Mouse (Mus musculus): ENCODE results near the gene Myrip.

DNA sequence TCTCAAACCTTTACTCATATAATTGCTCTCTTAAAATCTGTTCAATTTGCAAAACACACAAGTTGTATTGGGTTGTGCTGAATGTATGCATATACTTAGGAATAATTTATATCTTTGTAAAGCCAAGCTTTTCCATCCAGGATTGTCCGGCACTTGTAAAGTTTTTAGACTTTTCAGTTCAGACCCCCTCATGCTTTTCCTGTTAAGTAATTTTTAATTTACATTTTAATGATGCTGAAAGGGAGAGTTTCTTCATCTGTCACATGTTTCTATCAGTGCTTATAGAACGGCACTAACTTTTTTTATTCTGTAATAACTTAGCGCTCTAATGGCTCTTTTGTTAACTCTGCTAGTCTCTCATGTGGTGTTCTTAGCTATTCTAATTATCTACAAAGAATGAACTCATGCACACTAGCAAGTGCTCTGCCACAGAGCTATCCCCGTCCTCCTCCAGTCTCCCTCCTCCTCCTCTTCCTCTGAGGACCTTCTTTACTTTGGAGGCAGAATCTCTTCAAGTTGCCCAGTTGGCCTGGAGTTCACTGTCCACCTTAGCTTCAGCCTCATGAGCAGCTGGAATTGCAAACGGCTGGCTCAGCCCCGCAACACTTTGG is 136.1 kb downstream of the Myrip start:
- TF ChIP-seq ZC3H11A (IDR thresholded peaks at IDR 0.05; ENCODE audit: borderline replicate concordance, low read depth, low read length), result no peak
- no peak for TF ChIP-seq HCFC1 (IDR thresholded peaks at IDR 0.05; ENCODE audit: borderline replicate concordance, insufficient read depth, low read length)
- no peak for TF ChIP-seq MAFK (IDR thresholded peaks at IDR 0.05; ENCODE audit: insufficient read depth, low read depth, low read length)
- no peak for TF ChIP-seq ZNF384 (IDR thresholded peaks at IDR 0.05; ENCODE audit: low read depth, low read length)

Measured in ES-E14 (cell line).